Mouse (Mus musculus): Measurements from ENCODE around the gene Pth1r. TPM values are rescaled to one million over a fixed set of nuclear protein-coding genes. Genes with fewer than 3 reads are reported as not detected.

The Pth1r gene
- total and polyA plus RNA-seq, 3 experiments = 0.15 to 0.77 TPM; not detected in 1

DNA sequence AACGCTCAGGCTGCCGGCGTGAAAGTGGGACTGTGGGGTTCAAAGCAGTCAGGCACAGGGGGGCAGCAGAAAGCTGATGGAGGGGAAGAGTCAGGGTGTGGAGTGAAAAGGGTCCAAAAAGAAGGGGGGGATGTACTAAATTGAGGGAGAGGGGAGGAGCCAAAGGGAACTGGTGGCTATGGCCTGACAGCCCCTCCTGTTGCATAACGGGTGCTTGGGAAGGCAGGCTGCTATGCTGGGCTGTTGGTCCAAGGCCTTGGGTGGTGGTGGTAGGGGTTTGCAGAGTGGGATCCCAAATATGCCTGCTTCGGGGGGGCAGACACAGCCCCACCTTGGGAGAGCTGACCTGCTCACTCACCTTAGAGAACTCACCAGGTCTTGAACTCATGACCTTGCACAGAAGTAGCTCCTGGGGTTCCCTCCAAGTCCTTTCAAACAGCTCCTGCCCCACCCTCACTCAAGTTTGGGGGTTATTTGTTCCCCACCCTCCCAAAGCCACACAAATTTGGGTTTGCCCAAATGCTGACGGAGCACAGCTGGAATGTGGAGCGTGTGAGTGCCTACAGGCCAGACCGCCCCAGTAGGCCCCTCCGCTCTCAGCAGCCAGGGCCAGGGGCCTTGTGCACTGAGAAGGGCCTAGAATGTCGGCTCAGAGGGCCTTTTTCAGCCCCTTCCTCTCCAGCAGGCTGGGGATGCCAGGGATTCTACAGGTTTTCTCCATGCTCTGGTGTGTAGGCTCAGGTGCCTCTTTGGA, 28.5 kb upstream of the Pth1r start:
- peaks cover 0 to 1% of the 10 kb centered on the region in 2 experiments; a peak in 3 of 4 replicates for H3K27me3 ChIP-seq (ENCODE audit: control insufficient read depth in 1 of 2, insufficient read depth in 2 of 2, low read length in 2 of 2)
- no peak overlapping the region for H3K4me3 ChIP-seq (ENCODE audit: control insufficient read depth in 1 of 2, insufficient read depth in 1 of 2, low read depth in 2 of 2, low read length in 2 of 2)
- H3K4me1 ChIP-seq (ENCODE audit: control insufficient read depth in 1 of 2, insufficient read depth in 2 of 2, low read length in 2 of 2) = 0 out of 4 replicates have a peak, but pooled peaks cover 0 to under 1% of the 10 kb centered on the region in 2 experiments
- H3K9me3 ChIP-seq (replicated peaks; ENCODE audit: insufficient read depth, low read length) = no peaks in the 10 kb centered on the region
- H3K36me3 ChIP-seq (ENCODE audit: control insufficient read depth in 1 of 2, insufficient read depth in 2 of 2, low read length in 2 of 2) = no peaks in the 10 kb centered on the region
- H3K79me2 ChIP-seq (ENCODE audit: control insufficient read depth, insufficient read depth, low read length, poor library complexity) = no peaks in the 10 kb centered on the region
- no peak for TF ChIP-seq BHLHE40 (IDR thresholded peaks at IDR 0.05; ENCODE audit: borderline replicate concordance, low read depth, low read length)
- TF ChIP-seq TAL1 (IDR thresholded peaks at IDR 0.05; ENCODE audit: low read length) = no peak
- TF ChIP-seq MAX (IDR thresholded peaks at IDR 0.05; ENCODE audit: low read length) = no peak
- TF ChIP-seq ZKSCAN1 (IDR thresholded peaks at IDR 0.05; ENCODE audit: low read depth, low read length) = no peak
- TF ChIP-seq ZMIZ1 (IDR thresholded peaks at IDR 0.05; ENCODE audit: low read depth, low read length) = no peak
- TF ChIP-seq UBTF (IDR thresholded peaks at IDR 0.05; ENCODE audit: borderline replicate concordance, insufficient read depth, low read depth, low read length) = no peak
- no peak for TF ChIP-seq MYC (IDR thresholded peaks at IDR 0.05; ENCODE audit: low read depth, low read length)
- TF ChIP-seq E2F4 (IDR thresholded peaks at IDR 0.05; ENCODE audit: borderline replicate concordance, low read depth, low read length) = no peak
- no peak for TF ChIP-seq SIN3A (IDR thresholded peaks at IDR 0.05; ENCODE audit: low read length)
- TF ChIP-seq MEF2A (IDR thresholded peaks at IDR 0.05; ENCODE audit: extremely low read depth, insufficient replicate concordance, low read depth, low read length, poor library complexity, severe bottlenecking) = no peak
- TF ChIP-seq MAFK (IDR thresholded peaks at IDR 0.05; ENCODE audit: borderline replicate concordance, low read depth, low read length) = no peak
- TF ChIP-seq POLR2AphosphoS2 (IDR thresholded peaks at IDR 0.05; ENCODE audit: low read length) = no peak
- no peak for TF ChIP-seq HCFC1 (IDR thresholded peaks at IDR 0.05; ENCODE audit: low read depth, low read length)
- no peak for TF ChIP-seq MYB (IDR thresholded peaks at IDR 0.05; ENCODE audit: low read depth, low read length)
- H3K27ac ChIP-seq (ENCODE audit: control insufficient read depth, low read depth, low read length) = no peak overlapping the region
- no peak for DNase-seq (ENCODE audit: low read depth, low spot score)
- no peak overlapping the region for H3K9ac ChIP-seq (ENCODE audit: control insufficient read depth, low read depth, low read length, poor library complexity, severe bottlenecking)

DNA sequence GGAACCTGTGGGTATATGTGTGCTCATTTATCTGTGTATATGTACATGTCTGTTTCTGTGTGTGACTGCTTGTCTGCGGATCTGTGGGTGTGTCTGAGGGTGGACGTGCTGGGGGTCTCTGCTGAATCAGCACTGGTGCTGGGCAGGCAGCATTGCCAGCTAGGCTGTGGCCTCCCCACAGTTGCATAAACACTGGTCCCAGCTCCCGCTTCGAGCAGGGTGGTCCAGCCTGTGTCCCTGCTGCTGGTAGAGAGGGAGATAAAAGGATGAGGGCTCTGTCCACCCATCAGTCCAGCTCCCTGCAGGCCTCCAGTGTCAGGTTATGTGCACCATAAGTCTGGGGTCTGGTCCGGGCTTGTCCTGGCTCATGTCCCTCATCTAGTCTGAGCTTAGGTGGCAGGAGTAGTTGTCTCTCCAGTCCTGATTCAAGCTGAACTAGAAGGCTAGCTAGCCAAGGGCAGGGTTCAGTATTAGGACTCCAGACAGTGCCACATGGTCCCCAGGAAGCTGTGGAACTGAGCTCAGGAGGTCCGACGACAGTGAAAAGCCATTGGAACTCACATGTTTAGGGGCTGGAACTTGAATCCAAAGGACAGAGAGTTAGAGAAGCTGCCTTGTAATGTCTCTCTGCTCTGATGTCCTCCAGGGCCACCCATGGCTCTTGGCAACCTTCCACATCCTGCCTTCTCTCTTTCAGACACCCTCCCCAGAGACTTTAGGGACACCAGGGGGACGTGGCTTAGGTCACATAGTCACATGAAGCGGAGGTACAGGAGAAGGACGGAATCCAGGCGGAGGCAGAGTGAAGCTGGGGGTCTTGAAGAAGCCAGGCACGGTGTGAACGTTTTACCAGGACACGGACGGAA, 27.7 kb upstream of the Pth1r start:
- no peak overlapping the region for H3K27ac ChIP-seq (ENCODE audit: control insufficient read depth, low read depth, low read length)
- H3K9ac ChIP-seq (ENCODE audit: control insufficient read depth, low read depth, low read length, poor library complexity, severe bottlenecking) = no peak overlapping the region
- no peaks in the 10 kb centered on the region for H3K4me1 ChIP-seq (ENCODE audit: control insufficient read depth in 1 of 2, insufficient read depth in 2 of 2, low read length in 2 of 2)
- H3K36me3 ChIP-seq (ENCODE audit: control insufficient read depth in 1 of 2, insufficient read depth in 2 of 2, low read length in 2 of 2) = no peaks in the 10 kb centered on the region
- DNase-seq (ENCODE audit: low read depth, low spot score) = no peak
- no peaks in the 10 kb centered on the region for H3K79me2 ChIP-seq (ENCODE audit: control insufficient read depth, insufficient read depth, low read length, poor library complexity)
- TF ChIP-seq MEF2A (IDR thresholded peaks at IDR 0.05; ENCODE audit: extremely low read depth, insufficient replicate concordance, low read depth, low read length, poor library complexity, severe bottlenecking) (no peak), SMC3 (IDR thresholded peaks at IDR 0.05; ENCODE audit: low read depth, low read length) (no peak), TCF12 (IDR thresholded peaks at IDR 0.05; ENCODE audit: low read depth, low read length) (no peak), RAD21 (IDR thresholded peaks at IDR 0.05; ENCODE audit: low read depth, low read length) (no peak)
- H3K9me3 ChIP-seq (replicated peaks; ENCODE audit: insufficient read depth, low read length) = no peaks in the 10 kb centered on the region
- peaks cover 0 to 1% of the 10 kb centered on the region in 2 experiments; a peak in 3 of 4 replicates for H3K27me3 ChIP-seq (ENCODE audit: control insufficient read depth in 1 of 2, insufficient read depth in 2 of 2, low read length in 2 of 2)
- no peak overlapping the region for H3K4me3 ChIP-seq (ENCODE audit: control insufficient read depth in 1 of 2, insufficient read depth in 1 of 2, low read depth in 2 of 2, low read length in 2 of 2)
